Mouse (Mus musculus): Measurements from ENCODE around the gene Ctnnbip1. TPM values are rescaled to one million over a fixed set of nuclear protein-coding genes. Genes with fewer than 3 reads are reported as not detected.

Ctnnbip1 gene
- polyA plus RNA-seq, 1 experiment from 2014 or later = 40.1 TPM

- DNase-seq (ENCODE audit: low spot score) (no peak), ATAC-seq (no peak)
- Histone ChIP-seq H3K27me3 (replicated peaks; ENCODE audit: insufficient read depth, low read length) (no peaks in the 10 kb centered on the region), H3K9me3 (ENCODE audit: low read length) (no peaks in the 10 kb centered on the region), H3K36me3 (ENCODE audit: insufficient read depth, low read length) (no peaks in the 10 kb centered on the region), H3K9ac (replicated peaks; ENCODE audit: low read depth) (no peak overlapping the region), H3K4me3 (ENCODE audit: low read depth, low read length) (no peak overlapping the region), H3K4me1 (ENCODE audit: insufficient read depth, low read depth, low read length) (0 out of 2 replicates have a peak, but pooled peaks cover 6% of the 10 kb centered on the region), H3K4me2 (replicated peaks; ENCODE audit: low read depth, low read length) (no peak overlapping the region), H3K27ac (ENCODE audit: low read length) (no peak overlapping the region)
- 72% methylated on average over 6 of the region's 6 CpGs for WGBS
- no peak for TF ChIP-seq EP300 (IDR thresholded peaks at IDR 0.05)
- TF ChIP-seq CTCF (IDR thresholded peaks at IDR 0.05) = no peak
These were observed 7.8 kb downstream of the Ctnnbip1 start for GRCm38 (mm10) chr4:149525811-149526210.

DNA sequence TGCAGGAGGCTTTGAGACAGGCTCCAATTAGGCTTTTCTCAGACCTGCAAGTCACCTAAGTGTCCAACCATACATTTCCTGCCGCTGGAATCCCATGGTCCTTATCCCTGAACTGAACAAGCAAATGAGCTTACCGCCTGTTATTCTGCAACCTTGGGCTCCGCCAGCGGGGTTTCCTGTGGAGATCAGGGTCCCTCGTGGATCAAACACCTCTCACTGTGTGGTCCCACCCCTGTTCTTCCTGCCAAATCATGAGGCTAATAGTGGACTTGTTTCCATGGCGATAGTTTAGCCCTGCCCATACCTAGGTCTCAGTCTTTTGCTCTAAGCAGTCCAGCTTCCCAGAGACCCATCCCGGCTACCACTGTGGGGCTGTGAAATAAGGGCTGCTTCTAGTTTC lies 8.3 kb downstream of the Ctnnbip1 start:
- H3K9ac ChIP-seq (replicated peaks; ENCODE audit: low read depth) = no peak overlapping the region
- no peak for TF ChIP-seq EP300 (IDR thresholded peaks at IDR 0.05)
- TF ChIP-seq CTCF (IDR thresholded peaks at IDR 0.05) = no peak
- peak; percentile 59 for ATAC-seq
- no peaks in the 10 kb centered on the region for H3K9me3 ChIP-seq (ENCODE audit: low read length)
- no peaks in the 10 kb centered on the region for H3K36me3 ChIP-seq (ENCODE audit: insufficient read depth, low read length)
- no peak overlapping the region for H3K27ac ChIP-seq (ENCODE audit: low read length)
- H3K4me1 ChIP-seq (ENCODE audit: insufficient read depth, low read depth, low read length) = 0 out of 2 replicates have a peak, but pooled peaks cover 6% of the 10 kb centered on the region
- no peaks in the 10 kb centered on the region for H3K27me3 ChIP-seq (replicated peaks; ENCODE audit: insufficient read depth, low read length)
- 26% methylated on average over 7 of the region's 7 CpGs for WGBS
- H3K4me2 ChIP-seq (replicated peaks; ENCODE audit: low read depth, low read length) = no peak overlapping the region
- H3K4me3 ChIP-seq (ENCODE audit: low read depth, low read length) = no peak overlapping the region
- DNase-seq (ENCODE audit: low spot score) = peak; percentile 39

DNA sequence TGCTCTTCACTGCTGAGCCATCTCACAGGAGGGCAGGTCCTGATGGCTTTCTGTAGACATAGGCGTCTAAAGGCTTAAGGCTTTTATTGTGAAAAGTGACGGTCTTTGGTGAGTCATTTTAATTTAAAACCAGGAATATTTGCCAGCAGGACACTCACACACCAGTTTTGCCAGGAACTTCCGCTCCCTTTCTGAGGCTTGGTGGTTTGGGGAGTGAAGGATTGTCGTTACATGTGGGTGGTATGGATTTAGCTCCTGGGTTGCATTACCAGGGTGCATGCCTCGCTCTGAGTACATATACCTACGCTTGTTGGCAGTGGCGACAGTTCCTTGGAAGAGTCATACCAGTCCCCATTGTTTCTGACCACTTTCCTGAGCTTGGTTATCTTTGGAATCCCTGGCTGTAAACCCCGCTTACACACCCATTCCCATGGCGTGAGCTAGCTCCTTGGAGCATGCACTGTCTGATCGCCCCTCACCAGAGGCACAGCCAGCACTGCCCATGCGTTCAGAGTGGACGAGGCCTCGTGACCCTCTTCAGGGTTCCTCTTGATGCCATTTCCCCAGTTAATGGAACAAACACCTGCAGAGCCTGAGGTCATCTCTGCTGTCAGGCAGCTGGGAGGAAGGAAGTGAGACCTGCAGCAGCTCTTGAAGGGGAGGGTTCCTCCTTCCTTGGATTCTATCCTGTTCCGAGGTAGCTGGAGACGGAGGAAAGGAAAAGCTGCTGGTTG lies 9.8 kb downstream of the Ctnnbip1 start:
- TF ChIP-seq EP300 (IDR thresholded peaks at IDR 0.05) = no peak
- no peak for TF ChIP-seq CTCF (IDR thresholded peaks at IDR 0.05)
- H3K9ac ChIP-seq (replicated peaks; ENCODE audit: low read depth) = no peak overlapping the region
- no peak overlapping the region for H3K27ac ChIP-seq (ENCODE audit: low read length)
- no peaks in the 10 kb centered on the region for H3K36me3 ChIP-seq (ENCODE audit: insufficient read depth, low read length)
- 59% methylated on average over 15 of the region's 15 CpGs for WGBS
- peak; percentile 26; the same call in 1 of the 2 replicates for ATAC-seq
- 0 out of 2 replicates have a peak, but pooled peaks cover 6% of the 10 kb centered on the region for H3K4me1 ChIP-seq (ENCODE audit: insufficient read depth, low read depth, low read length)
- H3K4me2 ChIP-seq (replicated peaks; ENCODE audit: low read depth, low read length) = no peak overlapping the region
- H3K9me3 ChIP-seq (ENCODE audit: low read length) = no peaks in the 10 kb centered on the region
- no peak for DNase-seq (ENCODE audit: low spot score)
- no peaks in the 10 kb centered on the region for H3K27me3 ChIP-seq (replicated peaks; ENCODE audit: insufficient read depth, low read length)
- H3K4me3 ChIP-seq (ENCODE audit: low read depth, low read length) = no peak overlapping the region

DNA sequence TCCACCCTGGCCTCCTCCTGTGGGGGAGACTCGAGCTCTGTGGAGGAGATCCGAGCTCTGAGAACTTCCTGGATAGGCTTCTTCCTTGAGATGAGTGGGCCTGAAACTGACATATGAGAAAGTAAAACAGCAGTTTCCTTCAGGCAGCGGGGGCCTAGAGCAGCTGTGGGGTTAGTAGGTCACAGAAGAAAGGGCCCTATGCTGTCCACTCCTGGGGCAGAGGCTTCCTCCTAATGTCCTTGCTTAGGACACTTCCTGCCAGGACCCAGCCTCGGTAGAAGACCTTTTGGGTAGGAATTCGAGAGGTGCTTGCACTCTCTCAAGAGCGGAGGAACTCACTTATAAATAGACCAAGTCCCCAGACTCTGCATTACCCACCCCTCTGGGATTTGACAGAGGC lies 11.7 kb downstream of the Ctnnbip1 start:
- DNase-seq (ENCODE audit: low spot score) = no peak
- H3K9ac ChIP-seq (replicated peaks; ENCODE audit: low read depth) = no peak overlapping the region
- H3K4me3 ChIP-seq (ENCODE audit: low read depth, low read length) = no peak overlapping the region
- 38% methylated on average over 6 of the region's 6 CpGs for WGBS
- no peak overlapping the region for H3K4me2 ChIP-seq (replicated peaks; ENCODE audit: low read depth, low read length)
- H3K36me3 ChIP-seq (ENCODE audit: insufficient read depth, low read length) = no peaks in the 10 kb centered on the region
- H3K9me3 ChIP-seq (ENCODE audit: low read length) = no peaks in the 10 kb centered on the region
- no peaks in the 10 kb centered on the region for H3K27me3 ChIP-seq (replicated peaks; ENCODE audit: insufficient read depth, low read length)
- no peak overlapping the region for H3K27ac ChIP-seq (ENCODE audit: low read length)
- TF ChIP-seq EP300 (IDR thresholded peaks at IDR 0.05) (no peak), CTCF (IDR thresholded peaks at IDR 0.05) (no peak)
- 0 out of 2 replicates have a peak, but pooled peaks cover 6% of the 10 kb centered on the region for H3K4me1 ChIP-seq (ENCODE audit: insufficient read depth, low read depth, low read length)
- ATAC-seq = no peak

GRCm38 (mm10) chr4:149539441-149539840 lies 21.4 kb downstream of the Ctnnbip1 start:
- ATAC-seq (peak; percentile 73), DNase-seq (ENCODE audit: low spot score) (peak; percentile 31)
- no peak overlapping the region for H3K4me2 ChIP-seq (replicated peaks; ENCODE audit: low read depth, low read length)
- no peaks in the 10 kb centered on the region for H3K4me1 ChIP-seq (ENCODE audit: insufficient read depth, low read depth, low read length)
- H3K36me3 ChIP-seq (ENCODE audit: insufficient read depth, low read length) = no peaks in the 10 kb centered on the region
- no peak overlapping the region for H3K4me3 ChIP-seq (ENCODE audit: low read depth, low read length)
- no peak for TF ChIP-seq CTCF (IDR thresholded peaks at IDR 0.05)
- TF ChIP-seq EP300 (IDR thresholded peaks at IDR 0.05) = no peak
- WGBS = 51% methylated on average over 8 of the region's 8 CpGs
- H3K27ac ChIP-seq (ENCODE audit: low read length) = no peak overlapping the region
- H3K9ac ChIP-seq (replicated peaks; ENCODE audit: low read depth) = no peak overlapping the region
- no peaks in the 10 kb centered on the region for H3K9me3 ChIP-seq (ENCODE audit: low read length)
- H3K27me3 ChIP-seq (replicated peaks; ENCODE audit: insufficient read depth, low read length) = no peaks in the 10 kb centered on the region

- Histone ChIP-seq H3K9me3 (ENCODE audit: low read length) (no peaks in the 10 kb centered on the region), H3K27me3 (replicated peaks; ENCODE audit: insufficient read depth, low read length) (no peaks in the 10 kb centered on the region), H3K4me1 (ENCODE audit: insufficient read depth, low read depth, low read length) (no peaks in the 10 kb centered on the region), H3K9ac (replicated peaks; ENCODE audit: low read depth) (no peak overlapping the region), H3K4me2 (replicated peaks; ENCODE audit: low read depth, low read length) (no peak overlapping the region), H3K27ac (ENCODE audit: low read length) (no peak overlapping the region), H3K4me3 (ENCODE audit: low read depth, low read length) (no peak overlapping the region), H3K36me3 (ENCODE audit: insufficient read depth, low read length) (no peaks in the 10 kb centered on the region)
- DNase-seq (ENCODE audit: low spot score) (no peak), ATAC-seq (no peak)
- TF ChIP-seq EP300 (IDR thresholded peaks at IDR 0.05) (no peak), CTCF (IDR thresholded peaks at IDR 0.05) (no peak)
- WGBS = 63% methylated on average over 5 of the region's 5 CpGs
These were observed 23.9 kb downstream of the Ctnnbip1 start for GRCm38 (mm10) chr4:149541935-149542334.
